Mouse (Mus musculus) stomach, postnatal 0 days (tissue): ENCODE measurements around the gene Sass6. TPM values are rescaled to one million over a fixed set of nuclear protein-coding genes. Genes with fewer than 3 reads are reported as not detected.

ENCODE experiments used
- ATAC-seq: fragments of 200-750 bp; cut with Nextera tagmentation; 2 replicates; pipeline ENCODE4 v1.8.0; 2017; ENCODE audit not compliant: low FRiP score, low TSS enrichment
- DNase-seq: peaks from one replicate; pipeline ENCODE4 v3.0.0-alpha.2; 2016; ENCODE audit warnings: low spot score
- H3K27ac ChIP-seq: fragments of 300-500 bp; sonication (generic); replicated peaks from 2 replicates; pipeline ENCODE4 v1.5.1; 2014; ENCODE audit warnings: mild to moderate bottlenecking, control low read depth
- H3K27me3 ChIP-seq: fragments of 300-500 bp; sonication (generic); 2 replicates; pipeline ENCODE4 v1.6.1; 2014; ENCODE audit warnings: low read length; ENCODE audit not compliant: control insufficient read depth, insufficient read depth
- H3K36me3 ChIP-seq: fragments of 300-500 bp; sonication (generic); 2 replicates; pipeline ENCODE4 v1.6.1; 2014; ENCODE audit warnings: low read length, mixed read lengths; ENCODE audit not compliant: control insufficient read depth, insufficient read depth
- H3K4me1 ChIP-seq: fragments of 300-500 bp; sonication (generic); replicated peaks from 2 replicates; pipeline ENCODE4 v1.6.1; 2014; ENCODE audit warnings: antibody characterized with exemption; ENCODE audit not compliant: control insufficient read depth, insufficient read depth
- H3K4me2 ChIP-seq: fragments of 300-500 bp; sonication (generic); replicated peaks from 2 replicates; pipeline ENCODE4 v1.6.1; 2014; ENCODE audit warnings: low read depth, mild to moderate bottlenecking, control low read depth, moderate library complexity
- H3K4me3 ChIP-seq: fragments of 300-500 bp; sonication (generic); 2 replicates; pipeline ENCODE4 v1.5.1; 2014; ENCODE audit warnings: low read depth, low read length, control low read depth
- H3K9ac ChIP-seq: fragments of 300-500 bp; sonication (generic); 2 replicates; pipeline ENCODE4 v1.6.1; 2014; ENCODE audit warnings: mild to moderate bottlenecking, low read length, control low read depth, mixed read lengths
- H3K9me3 ChIP-seq: fragments of 300-500 bp; sonication (generic); 2 replicates; pipeline ENCODE4 v1.6.1; 2016; ENCODE audit warnings: low read length; ENCODE audit not compliant: control insufficient read depth
- CTCF ChIP-seq: IDR thresholded peaks from 2 replicates; pipeline ENCODE4 v1.5.1; 2016; ENCODE audit warnings: antibody characterized with exemption, low read depth, mild to moderate bottlenecking, moderate library complexity
- EP300 ChIP-seq: optimal IDR thresholded peaks from 2 replicates; pipeline ENCODE3; 2016; ENCODE audit warnings: antibody characterized with exemption
- WGBS: fragments of 180-500 bp; shearing (Covaris S2); extraction: QIAGEN DNeasy Blood & Tissue Kit; methylation state at CpG from one replicate; pipeline ENCODE4 v1.1.7; 2014; 5-methylcytosine and 5-hydroxymethylcytosine counted together
- polyA plus RNA-seq: library from polyadenylated mRNA; unstranded; fragments of >200 nt; fragmentation: Nextera tagmentation; extraction: Ambion mirVana; gene quantifications from 2 replicates; pipeline ENCODE4 v1.2.1, GENCODE M21; 2015

The Sass6 gene
- polyA plus RNA-seq, 1 experiment from 2014 or later = 5.0 TPM

DNA sequence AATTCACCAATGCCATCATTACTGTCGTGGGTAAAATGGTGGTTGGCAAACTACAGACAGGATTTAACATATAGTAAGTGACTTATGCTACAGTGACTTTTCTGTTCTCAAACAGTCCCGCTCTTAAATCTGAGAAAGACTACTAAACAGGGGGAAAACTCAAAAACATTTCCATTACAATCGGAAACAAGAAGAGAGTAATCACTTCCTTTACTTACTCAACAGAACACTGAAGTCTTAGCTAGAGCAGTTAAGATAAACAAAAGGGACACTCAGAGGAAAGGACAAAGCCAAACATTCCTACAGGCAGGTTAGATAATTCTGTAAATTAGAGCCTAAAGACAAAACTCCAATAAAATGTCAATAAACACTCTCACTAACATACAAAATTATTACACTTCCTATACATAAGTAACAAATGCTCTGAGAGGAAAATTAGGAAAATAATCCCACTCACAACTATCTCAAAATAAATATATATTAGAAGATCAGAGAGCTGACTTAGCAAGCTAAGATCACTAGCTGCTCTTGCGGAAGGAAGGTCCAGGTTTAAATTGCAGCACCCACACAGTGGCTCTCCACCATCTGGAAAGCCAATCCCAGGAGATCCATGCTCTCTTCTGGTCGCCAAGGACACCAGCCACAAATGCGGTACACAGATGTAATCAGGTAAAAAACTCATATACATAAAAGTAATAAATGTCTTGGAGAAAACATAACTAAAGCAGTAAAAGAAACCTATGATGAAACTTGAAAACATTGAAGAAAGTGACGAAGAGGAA, 61.6 kb downstream of the Sass6 start:
- WGBS = 64% methylated on average over 7 of the region's 7 CpGs
- DNase-seq = no peak

DNA sequence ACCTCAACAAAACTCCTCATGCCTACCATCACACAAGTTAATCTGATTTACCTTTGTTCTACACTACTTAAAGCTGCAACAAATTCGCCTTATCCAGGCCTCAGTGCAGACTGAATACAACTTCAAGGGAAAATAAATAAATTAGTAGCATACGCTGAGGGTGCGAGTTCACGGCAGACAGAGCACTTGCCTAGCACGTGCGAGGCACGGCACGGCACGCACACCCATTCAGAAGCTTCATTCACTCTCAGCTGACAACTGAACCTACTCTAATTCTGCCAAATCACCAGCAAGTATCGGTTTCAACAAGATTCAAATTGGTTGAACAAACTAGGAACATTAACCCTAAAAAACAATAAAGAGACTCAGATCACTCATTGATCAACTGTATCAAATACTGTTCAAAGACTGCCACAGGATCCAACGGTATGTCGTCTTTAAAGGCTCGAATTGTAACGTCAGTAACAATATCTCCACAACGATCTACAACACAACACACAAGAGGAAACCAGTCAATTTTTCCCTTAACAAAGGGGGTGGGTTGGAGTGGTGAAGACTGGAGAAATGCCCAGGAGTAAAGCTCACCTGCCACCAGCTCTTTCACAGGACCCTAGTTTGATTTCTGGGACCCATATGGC, 64.3 kb downstream of the Sass6 start:
- H3K9ac ChIP-seq = no peak overlapping the region
- H3K4me2 ChIP-seq = no peak overlapping the region
- DNase-seq (no peak), ATAC-seq (no peak)
- H3K27me3 ChIP-seq = no peaks in the 10 kb centered on the region
- H3K36me3 ChIP-seq = no peaks in the 10 kb centered on the region
- no peak overlapping the region for H3K27ac ChIP-seq
- 68% methylated on average over 15 of the region's 15 CpGs for WGBS
- no peaks in the 10 kb centered on the region for H3K9me3 ChIP-seq
- H3K4me1 ChIP-seq = peaks cover 3% of the 10 kb centered on the region; the same call in 1 of the 2 replicates
- TF ChIP-seq EP300 (no peak), CTCF (no peak)
- H3K4me3 ChIP-seq = no peak overlapping the region

More for the DNA sequence above, 61.6 kb downstream of the Sass6 start:
- no peak overlapping the region for H3K4me3 ChIP-seq
- H3K9ac ChIP-seq = no peak overlapping the region
- H3K27ac ChIP-seq = no peak overlapping the region
- ATAC-seq = no peak
- H3K4me1 ChIP-seq = no peaks in the 10 kb centered on the region
- H3K36me3 ChIP-seq = no peaks in the 10 kb centered on the region
- H3K4me2 ChIP-seq = no peak overlapping the region
- H3K9me3 ChIP-seq = no peaks in the 10 kb centered on the region
- TF ChIP-seq EP300 (no peak), CTCF (no peak)
- no peaks in the 10 kb centered on the region for H3K27me3 ChIP-seq

DNA sequence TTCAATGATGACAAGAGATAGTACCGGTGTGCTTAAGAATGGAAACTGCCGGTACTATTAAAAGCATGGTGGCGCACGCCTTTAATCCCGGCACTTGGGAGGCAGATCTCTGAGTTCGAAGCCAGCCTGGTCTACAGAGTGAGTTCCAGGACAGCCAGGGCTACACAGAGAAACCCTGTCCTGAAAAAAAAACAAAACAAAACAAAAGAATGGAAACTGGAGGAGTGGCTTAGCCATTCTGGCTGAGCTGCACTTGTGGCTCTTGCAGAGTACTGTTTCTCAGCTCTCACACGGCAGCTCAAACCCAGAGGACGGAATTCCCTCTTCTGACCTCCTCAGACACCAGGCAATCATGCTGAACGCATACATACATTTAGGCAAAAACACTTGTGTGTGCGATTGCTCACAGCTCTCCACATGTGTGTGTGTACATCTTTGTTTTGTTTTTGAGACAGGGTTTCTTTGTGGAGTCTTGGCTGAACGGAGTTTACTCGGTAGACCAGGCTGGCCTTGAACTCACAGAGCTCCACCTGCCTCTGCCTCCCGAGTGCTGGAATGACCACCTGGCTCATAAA, 65.2 kb downstream of the Sass6 start:
- Histone ChIP-seq H3K36me3 (no peaks in the 10 kb centered on the region), H3K27me3 (no peaks in the 10 kb centered on the region), H3K4me2 (no peak overlapping the region), H3K9me3 (no peaks in the 10 kb centered on the region), H3K27ac (no peak overlapping the region), H3K4me1 (peaks cover 3% of the 10 kb centered on the region; the same call in 1 of the 2 replicates), H3K9ac (no peak overlapping the region), H3K4me3 (no peak overlapping the region)
- 81% methylated on average over 13 of the region's 13 CpGs for WGBS
- DNase-seq (no peak), ATAC-seq (no peak)
- TF ChIP-seq CTCF = no peak
- no peak for TF ChIP-seq EP300

DNA sequence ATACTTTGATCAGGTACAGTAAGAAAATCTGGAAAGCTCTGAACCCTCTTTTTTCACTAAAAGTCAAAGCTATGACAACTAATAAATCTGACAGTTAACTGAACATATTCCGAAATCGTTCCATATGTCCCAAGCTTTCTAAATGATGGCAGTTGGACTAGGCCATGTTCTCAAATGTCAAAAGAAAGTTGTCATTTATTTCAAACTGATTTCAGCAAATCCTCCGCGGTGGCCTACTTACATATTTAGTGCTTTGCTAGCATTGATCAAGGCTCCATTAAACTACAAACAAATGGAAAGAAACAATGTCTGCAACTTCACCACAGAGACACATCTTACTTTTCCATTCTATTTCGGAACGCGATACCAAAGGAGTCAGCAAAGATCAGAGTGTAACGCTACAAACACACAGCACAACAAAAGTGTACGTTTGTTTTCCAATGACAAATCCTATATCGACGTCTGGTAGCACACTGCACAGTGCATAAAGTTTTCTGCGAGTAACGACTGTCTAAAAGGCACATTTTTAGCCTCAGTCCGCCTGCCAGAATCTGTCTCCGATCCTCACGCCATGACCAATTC, 66.6 kb downstream of the Sass6 start:
- DNase-seq (no peak), ATAC-seq (no peak)
- 2% methylated on average over 16 of the region's 16 CpGs for WGBS
- peak overlapping the region; percentile 95 for H3K4me3 ChIP-seq
- H3K9me3 ChIP-seq = no peaks in the 10 kb centered on the region
- no peaks in the 10 kb centered on the region for H3K27me3 ChIP-seq
- H3K4me1 ChIP-seq = peaks cover 3% of the 10 kb centered on the region; the same call in 1 of the 2 replicates
- H3K4me2 ChIP-seq = peak overlapping the region; percentile 63
- H3K9ac ChIP-seq = peak overlapping the region; percentile 95
- H3K36me3 ChIP-seq = no peaks in the 10 kb centered on the region
- no peak for TF ChIP-seq EP300
- no peak for TF ChIP-seq CTCF
- H3K27ac ChIP-seq = peak overlapping the region; percentile 97

DNA sequence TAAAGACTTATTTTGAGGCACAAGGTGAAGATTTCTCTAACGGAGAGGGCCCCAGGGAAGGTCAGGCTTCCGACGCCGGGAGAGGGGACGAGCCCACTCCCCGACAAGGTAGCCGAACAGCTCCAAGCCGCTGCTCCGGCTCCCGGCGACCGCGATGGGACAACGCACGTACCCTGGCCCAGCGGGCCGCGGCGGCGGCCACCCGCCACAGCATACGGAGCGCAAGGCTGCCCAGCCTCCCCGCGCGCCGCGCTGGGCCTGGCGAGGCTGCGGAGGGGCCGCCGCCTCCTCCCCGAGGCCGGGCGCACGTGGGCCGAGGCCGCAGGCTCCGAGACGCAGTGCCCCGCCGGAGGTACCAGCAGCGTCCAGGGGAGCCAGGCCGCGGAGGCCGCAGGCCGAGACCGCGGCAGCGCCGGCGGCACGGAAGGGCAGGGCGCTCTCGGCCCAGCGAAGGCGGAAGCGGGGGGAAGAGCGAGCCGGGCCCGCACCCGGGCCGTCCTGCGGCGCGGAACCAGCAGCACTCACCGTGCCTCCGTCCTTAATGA, 67.2 kb downstream of the Sass6 start:
- Histone ChIP-seq H3K9ac (peak overlapping the region; percentile 95), H3K36me3 (no peaks in the 10 kb centered on the region), H3K27ac (peak overlapping the region; percentile 97), H3K4me3 (peak overlapping the region; percentile 95), H3K27me3 (no peaks in the 10 kb centered on the region), H3K9me3 (no peaks in the 10 kb centered on the region), H3K4me1 (peaks cover 3% of the 10 kb centered on the region; the same call in 1 of the 2 replicates), H3K4me2 (peak overlapping the region; percentile 63)
- TF ChIP-seq CTCF = no peak
- TF ChIP-seq EP300 = no peak
- WGBS = under 1% methylated on average over 39 of the region's 68 CpGs
- DNase-seq = no peak
- ATAC-seq = peak; percentile 88
